Mouse (Mus musculus): ENCODE results near the gene Srcin1. TPM values are rescaled to one million over a fixed set of nuclear protein-coding genes. Genes with fewer than 3 reads are reported as not detected.

Gene Srcin1
- polyA plus RNA-seq, 1 experiment, result 47.1 TPM

- Histone ChIP-seq H3K4me3 (ENCODE audit: control insufficient read depth, low read depth, low read length) (no peak overlapping the region), H3K4me1 (ENCODE audit: control insufficient read depth, insufficient read depth, low read length) (peaks cover 2% of the 10 kb centered on the region; the same call in 1 of the 2 replicates), H3K36me3 (ENCODE audit: control insufficient read depth, insufficient read depth, low read length) (no peaks in the 10 kb centered on the region), H3K27me3 (ENCODE audit: control insufficient read depth, insufficient read depth, low read length) (no peaks in the 10 kb centered on the region), H3K27ac (ENCODE audit: control insufficient read depth, insufficient read depth, low read depth, low read length) (no peak overlapping the region)
- TF ChIP-seq CTCF (IDR thresholded peaks at IDR 0.05; ENCODE audit: control insufficient read depth, insufficient read depth, insufficient replicate concordance, low read depth, low read length), result peak; percentile 95; the same call in 1 of the 2 replicates
- no peak for TF ChIP-seq POLR2A (IDR thresholded peaks at IDR 0.05; ENCODE audit: control insufficient read depth, low read depth, low read length)
These were observed 86.2 kb downstream of the Srcin1 start for GRCm38 (mm10) chr11:97489589-97490324.

DNA sequence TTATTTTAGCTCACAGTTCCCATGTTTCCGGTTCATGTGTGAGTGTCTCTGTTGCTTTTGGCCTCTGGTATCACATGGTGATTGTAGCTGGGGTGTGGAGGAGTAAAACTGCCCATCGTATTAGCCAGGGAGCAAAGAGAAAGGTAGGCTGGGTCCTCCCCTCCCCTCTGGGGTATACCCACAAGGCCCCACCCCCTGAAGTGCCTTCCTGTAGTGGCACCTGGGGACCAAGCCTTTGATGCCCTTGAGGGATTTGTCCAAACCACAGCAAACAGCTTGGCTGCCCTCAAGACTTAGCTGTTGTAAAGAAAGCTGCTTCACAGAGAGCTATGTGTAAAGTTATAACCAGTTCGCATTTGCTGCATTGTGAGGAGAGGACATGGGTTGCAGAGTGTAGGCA, 88.3 kb downstream of the Srcin1 start:
- H3K4me1 ChIP-seq (ENCODE audit: control insufficient read depth, insufficient read depth, low read length), result peaks cover 2% of the 10 kb centered on the region; the same call in 1 of the 2 replicates
- TF ChIP-seq POLR2A (IDR thresholded peaks at IDR 0.05; ENCODE audit: control insufficient read depth, low read depth, low read length) (no peak), CTCF (IDR thresholded peaks at IDR 0.05; ENCODE audit: control insufficient read depth, insufficient read depth, insufficient replicate concordance, low read depth, low read length) (no peak)

DNA sequence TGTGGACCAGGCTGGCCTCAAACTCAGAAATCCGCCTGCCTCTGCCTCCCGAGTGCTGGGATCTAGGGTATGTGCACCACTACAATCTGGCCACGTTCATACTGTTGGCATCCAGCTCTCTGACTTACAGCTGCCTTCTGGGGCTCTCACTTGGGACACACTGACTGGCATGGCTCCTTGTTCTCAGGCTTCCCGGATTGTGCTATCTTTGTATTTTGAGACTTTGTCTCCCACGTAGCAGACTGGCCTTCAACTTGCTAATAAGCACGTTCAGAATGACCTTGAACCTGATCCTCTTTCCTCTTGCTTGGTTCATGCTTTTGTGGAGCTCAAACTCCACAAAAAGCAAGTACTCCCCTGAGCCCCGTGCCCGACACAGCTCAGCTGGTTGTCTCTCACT, 90.3 kb downstream of the Srcin1 start:
- H3K36me3 ChIP-seq (ENCODE audit: control insufficient read depth, insufficient read depth, low read length), result no peaks in the 10 kb centered on the region; the same call in none of the 2 replicates
- no peaks in the 10 kb centered on the region for H3K27me3 ChIP-seq (ENCODE audit: control insufficient read depth, insufficient read depth, low read length)
- peaks cover 2% of the 10 kb centered on the region; the same call in 1 of the 2 replicates for H3K4me1 ChIP-seq (ENCODE audit: control insufficient read depth, insufficient read depth, low read length)
- TF ChIP-seq CTCF (IDR thresholded peaks at IDR 0.05; ENCODE audit: control insufficient read depth, insufficient read depth, insufficient replicate concordance, low read depth, low read length), result no peak
- TF ChIP-seq POLR2A (IDR thresholded peaks at IDR 0.05; ENCODE audit: control insufficient read depth, low read depth, low read length), result no peak
- H3K4me3 ChIP-seq (ENCODE audit: control insufficient read depth, low read depth, low read length), result no peak overlapping the region
- peak overlapping the region; percentile 70 for H3K27ac ChIP-seq (ENCODE audit: control insufficient read depth, insufficient read depth, low read depth, low read length)

More for the DNA sequence above, 88.3 kb downstream of the Srcin1 start:
- Histone ChIP-seq H3K4me3 (ENCODE audit: control insufficient read depth, low read depth, low read length) (no peak overlapping the region), H3K27me3 (ENCODE audit: control insufficient read depth, insufficient read depth, low read length) (no peaks in the 10 kb centered on the region), H3K36me3 (ENCODE audit: control insufficient read depth, insufficient read depth, low read length) (no peaks in the 10 kb centered on the region), H3K27ac (ENCODE audit: control insufficient read depth, insufficient read depth, low read depth, low read length) (no peak overlapping the region)

DNA sequence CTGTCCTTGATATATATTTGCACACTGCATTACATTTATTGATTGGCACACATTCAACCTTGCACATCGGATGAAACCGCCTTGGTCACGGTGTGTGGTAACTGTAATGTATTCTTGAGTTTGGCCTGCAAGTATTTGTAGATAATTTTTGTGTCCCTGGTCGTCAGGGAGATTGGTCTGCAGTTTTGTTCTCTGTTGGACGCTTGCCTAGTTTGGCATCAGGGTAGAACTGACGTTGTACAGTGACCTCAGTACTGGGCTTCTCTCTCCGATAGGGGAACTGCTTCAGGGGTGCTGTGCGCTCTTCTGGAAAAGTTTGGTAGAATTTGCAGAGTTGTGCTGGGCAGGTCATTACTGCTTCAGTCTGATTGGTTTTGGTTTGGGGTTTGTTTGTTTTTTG, 96.2 kb downstream of the Srcin1 start:
- Histone ChIP-seq H3K4me3 (ENCODE audit: control insufficient read depth, low read depth, low read length) (no peak overlapping the region), H3K4me1 (ENCODE audit: control insufficient read depth, insufficient read depth, low read length) (no peaks in the 10 kb centered on the region; the same call in 1 of the 2 replicates), H3K36me3 (ENCODE audit: control insufficient read depth, insufficient read depth, low read length) (no peaks in the 10 kb centered on the region; the same call in none of the 2 replicates), H3K27ac (ENCODE audit: control insufficient read depth, insufficient read depth, low read depth, low read length) (no peak overlapping the region), H3K27me3 (ENCODE audit: control insufficient read depth, insufficient read depth, low read length) (no peaks in the 10 kb centered on the region)
- TF ChIP-seq CTCF (IDR thresholded peaks at IDR 0.05; ENCODE audit: control insufficient read depth, insufficient read depth, insufficient replicate concordance, low read depth, low read length) (no peak), POLR2A (IDR thresholded peaks at IDR 0.05; ENCODE audit: control insufficient read depth, low read depth, low read length) (no peak)

GRCm38 (mm10) chr11:97479085-97479484, 96.9 kb downstream of the Srcin1 start:
- Histone ChIP-seq H3K36me3 (ENCODE audit: control insufficient read depth, insufficient read depth, low read length) (no peaks in the 10 kb centered on the region; the same call in none of the 2 replicates), H3K4me3 (ENCODE audit: control insufficient read depth, low read depth, low read length) (no peak overlapping the region), H3K4me1 (ENCODE audit: control insufficient read depth, insufficient read depth, low read length) (no peaks in the 10 kb centered on the region), H3K27me3 (ENCODE audit: control insufficient read depth, insufficient read depth, low read length) (no peaks in the 10 kb centered on the region), H3K27ac (ENCODE audit: control insufficient read depth, insufficient read depth, low read depth, low read length) (no peak overlapping the region)
- TF ChIP-seq POLR2A (IDR thresholded peaks at IDR 0.05; ENCODE audit: control insufficient read depth, low read depth, low read length) (no peak), CTCF (IDR thresholded peaks at IDR 0.05; ENCODE audit: control insufficient read depth, insufficient read depth, insufficient replicate concordance, low read depth, low read length) (no peak)

- H3K27ac ChIP-seq (ENCODE audit: control insufficient read depth, insufficient read depth, low read depth, low read length), result no peak overlapping the region; the same call in 1 of the 2 replicates
- no peak overlapping the region for H3K4me3 ChIP-seq (ENCODE audit: control insufficient read depth, low read depth, low read length)
- no peaks in the 10 kb centered on the region for H3K27me3 ChIP-seq (ENCODE audit: control insufficient read depth, insufficient read depth, low read length)
- TF ChIP-seq POLR2A (IDR thresholded peaks at IDR 0.05; ENCODE audit: control insufficient read depth, low read depth, low read length) (no peak), CTCF (IDR thresholded peaks at IDR 0.05; ENCODE audit: control insufficient read depth, insufficient read depth, insufficient replicate concordance, low read depth, low read length) (no peak)
- no peaks in the 10 kb centered on the region; the same call in none of the 2 replicates for H3K36me3 ChIP-seq (ENCODE audit: control insufficient read depth, insufficient read depth, low read length)
- no peaks in the 10 kb centered on the region for H3K4me1 ChIP-seq (ENCODE audit: control insufficient read depth, insufficient read depth, low read length)
These were observed 97.6 kb downstream of the Srcin1 start for GRCm38 (mm10) chr11:97478345-97478744.

DNA sequence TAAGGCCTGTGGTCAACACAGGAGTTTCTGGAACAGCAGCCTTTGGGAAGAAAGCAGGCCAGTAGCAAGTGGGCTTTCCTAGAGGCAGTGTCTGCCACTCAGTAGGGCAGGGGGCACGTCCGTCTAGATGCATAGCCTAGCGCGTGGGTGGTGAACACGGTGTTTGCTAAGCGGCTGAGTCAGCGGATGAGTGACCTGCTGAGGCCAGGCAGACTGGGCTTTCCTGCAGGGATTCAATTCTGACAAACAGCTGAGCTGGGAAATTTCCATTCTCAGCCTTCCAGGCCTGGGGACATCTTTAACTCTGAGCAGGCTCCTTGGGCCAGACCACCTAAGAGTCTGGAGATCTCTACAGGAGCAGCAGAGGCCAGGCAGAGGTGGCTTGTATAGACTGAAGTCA, 98.6 kb downstream of the Srcin1 start:
- no peaks in the 10 kb centered on the region; the same call in none of the 2 replicates for H3K36me3 ChIP-seq (ENCODE audit: control insufficient read depth, insufficient read depth, low read length)
- H3K27ac ChIP-seq (ENCODE audit: control insufficient read depth, insufficient read depth, low read depth, low read length), result no peak overlapping the region
- no peaks in the 10 kb centered on the region for H3K4me1 ChIP-seq (ENCODE audit: control insufficient read depth, insufficient read depth, low read length)
- no peaks in the 10 kb centered on the region for H3K27me3 ChIP-seq (ENCODE audit: control insufficient read depth, insufficient read depth, low read length)
- no peak for TF ChIP-seq CTCF (IDR thresholded peaks at IDR 0.05; ENCODE audit: control insufficient read depth, insufficient read depth, insufficient replicate concordance, low read depth, low read length)
- no peak overlapping the region for H3K4me3 ChIP-seq (ENCODE audit: control insufficient read depth, low read depth, low read length)

All from testis, adult 2 months (tissue).